In genomic region chr15:3995448-3996266, GRCm38 (mm10) we compare ENCODE assay signal across 8 mouse cellular contexts. TPM values are rescaled to one million over a fixed set of nuclear protein-coding genes. Genes with fewer than 3 reads are reported as not detected.
DNase-seq lines count a peak whose midpoint lies in the region; ATAC-seq and TF ChIP-seq lines count a peak whose summit lies in the region.

Gene AW549877 (minus strand): TSS chr15:3995744.

- H3K27ac ChIP-seq in gastrocnemius, adult 2 months = peak within 1 kb of the TSS; percentile 100
- H3K27ac ChIP-seq in hindbrain, postnatal 0 days = peak within 1 kb of the TSS; percentile 95
- H3K27ac ChIP-seq in left cerebral cortex, adult 2 months = peak within 1 kb of the TSS; percentile 96

- peak within 1 kb of the TSS; percentile 74 for H3K9ac ChIP-seq in hindbrain, postnatal 0 days (replicated peaks; ENCODE audit: low read length)

- intact Hi-C loops in gastrocnemius, adult 2 months (cut with DNase I) = loop anchor here (1.0 kb wide), 2 partner anchors 16 to 32 kb away; partner anchors contain the start of gene Fbxo4
- intact Hi-C loops in left cerebral cortex, adult 2 months (cut with DNase I) = loop anchor here (1.0 kb wide), 2 partner anchors 16 to 31 kb away; partner anchors contain the start of genes Fbxo4 and Oxct1

- H3K4me2 ChIP-seq in hindbrain, postnatal 0 days (ENCODE audit: low read depth, low read length) = peak within 1 kb of the TSS; percentile 78

- peak within 1 kb of the TSS; percentile 90 for H3K4me3 ChIP-seq in gastrocnemius, adult 2 months
- H3K4me3 ChIP-seq in hindbrain, postnatal 0 days (ENCODE audit: low read length) = peak within 1 kb of the TSS; percentile 68
- peak within 1 kb of the TSS; percentile 93 for H3K4me3 ChIP-seq in left cerebral cortex, adult 2 months

- under 1% methylated on average over 60 of the region's 61 CpGs for WGBS in hindbrain, postnatal 0 days

- peaks cover 2% of the 10 kb centered on the region; the same call in 1 of the 2 replicates for H3K4me1 ChIP-seq in hindbrain, postnatal 0 days (ENCODE audit: insufficient read depth, low read length)

- DNase-seq in WW6 (ENCODE audit: low read depth, low spot score) = peak; percentile 98
- DNase-seq in cerebellum, postnatal 4 days (ENCODE audit: low spot score in 2 of 2) = peak; percentile 93 to 98
- peak; percentile 100 for DNase-seq in gastrocnemius, adult 2 months
- peak; percentile 98 for DNase-seq in hindbrain, postnatal 0 days (ENCODE audit: low spot score)
- peak; percentile 96 to 98 for DNase-seq in left cerebral cortex, adult 2 months (ENCODE audit: extremely low spot score in 1 of 2, low spot score in 2 of 2)
- DNase-seq in right cerebral cortex, adult 2 months (ENCODE audit: low spot score in 2 of 2) = peak; percentile 95 to 96
- peak; percentile 99 for DNase-seq in urinary bladder, postnatal 14 days (ENCODE audit: low spot score)

- TF ChIP-seq CTCF in gastrocnemius, adult 2 months (IDR thresholded peaks at IDR 0.05) = no peak; the same call in 1 of the 2 replicates
- 0 out of 2 replicates have a peak, but pooled peaks have one; percentile 12 for TF ChIP-seq CTCF in hindbrain, postnatal 0 days (IDR thresholded peaks at IDR 0.05; ENCODE audit: low read depth)
- TF ChIP-seq CTCF in left cerebral cortex, adult 2 months (IDR thresholded peaks at IDR 0.05) = no peak

- ATAC-seq in hindbrain, postnatal 0 days = peak; percentile 99
- peak; percentile 90 for ATAC-seq in megakaryocyte, adult 5-6 weeks (ENCODE audit: poor library complexity, severe bottlenecking)

- no peaks in the 10 kb centered on the region for H3K27me3 ChIP-seq in hindbrain, postnatal 0 days (ENCODE audit: insufficient read depth, low read length)

- no peaks in the 10 kb centered on the region for H3K9me3 ChIP-seq in hindbrain, postnatal 0 days (ENCODE audit: low read length)

- 0 out of 2 replicates have a peak, but pooled peaks cover 11% of the 10 kb centered on the region for H3K36me3 ChIP-seq in hindbrain, postnatal 0 days (ENCODE audit: insufficient read depth, low read length)

RNA-seq across cellular contexts. Expression of gene AW549877, which starts in this region (rescaled TPM):
- total RNA-seq in gastrocnemius, adult 2 months (2021) = 10 to 100 TPM; 12.6 to 13.4 TPM
- 30.0 and 30.2 TPM in 2 replicates for total RNA-seq in hindbrain, postnatal 0 days (2014; rRNA removed)
- 23.6 and 26.2 TPM in 2 replicates for polyA plus RNA-seq in hindbrain, postnatal 0 days (2015; fragmentation: Nextera tagmentation; extraction: Ambion mirVana)
- 10 to 100 TPM; 46.6 to 47.1 TPM for total RNA-seq in left cerebral cortex, adult 2 months (2021)
- total RNA-seq in megakaryocyte, adult 5-6 weeks (2015) = 37.9 and 39.1 TPM in 2 replicates
- 11.5 and 14.6 TPM in 2 replicates for total RNA-seq in megakaryocyte, adult 5-6 weeks (2017)

Comparison
In these comparisons a context has a peak if more than half of its experiments do, and no peak if none do; other contexts are left out.
1. Peak in every context shown above with its lines: DNase-seq, ATAC-seq, H3K4me3 ChIP-seq and H3K27ac ChIP-seq.